Mouse (Mus musculus) midbrain, embryonic 10.5 days (tissue): ENCODE results near the gene Rab4a. TPM values are rescaled to one million over a fixed set of nuclear protein-coding genes. Genes with fewer than 3 reads are reported as not detected.

ENCODE experiments used
- DNase-seq: peaks from one replicate; pipeline ENCODE4 v3.0.0-alpha.2; 2017; ENCODE audit warnings: low spot score
- H3K27ac ChIP-seq: fragments of 300-500 bp; sonication (generic); replicated peaks from 2 replicates; pipeline ENCODE4 v1.5.1; 2016; ENCODE audit warnings: mild to moderate bottlenecking
- H3K27me3 ChIP-seq: fragments of 300-500 bp; sonication (generic); 2 replicates; pipeline ENCODE4 v1.6.1; 2016; ENCODE audit warnings: low read depth, mild to moderate bottlenecking; ENCODE audit not compliant: poor library complexity, severe bottlenecking
- H3K36me3 ChIP-seq: fragments of 300-500 bp; sonication (generic); 2 replicates; pipeline ENCODE4 v1.6.1; 2016; ENCODE audit warnings: mild to moderate bottlenecking, moderate library complexity
- H3K4me1 ChIP-seq: fragments of 300-500 bp; sonication (generic); 2 replicates; pipeline ENCODE4 v1.6.1; 2016
- H3K4me3 ChIP-seq: fragments of 300-500 bp; sonication (generic); 2 replicates; pipeline ENCODE4 v1.5.1; 2016; ENCODE audit warnings: mild to moderate bottlenecking, moderate library complexity
- H3K9me3 ChIP-seq: fragments of 300-500 bp; sonication (generic); replicated peaks from 2 replicates; pipeline ENCODE4 v1.6.1; 2016; ENCODE audit warnings: mild to moderate bottlenecking
- WGBS: fragments of 180-500 bp; shearing (Covaris S2); methylation state at CpG from one replicate; pipeline ENCODE4 v1.1.7; 2016; 5-methylcytosine and 5-hydroxymethylcytosine counted together
- polyA plus RNA-seq: library from polyadenylated mRNA; unstranded; fragments of >200 nt; fragmentation: Nextera tagmentation; extraction: Ambion mirVana; gene quantifications from 2 replicates; pipeline ENCODE4 v1.2.1, GENCODE M21; 2016

The Rab4a gene
- polyA plus RNA-seq, 1 experiment from 2014 or later: 67.6 TPM

DNA sequence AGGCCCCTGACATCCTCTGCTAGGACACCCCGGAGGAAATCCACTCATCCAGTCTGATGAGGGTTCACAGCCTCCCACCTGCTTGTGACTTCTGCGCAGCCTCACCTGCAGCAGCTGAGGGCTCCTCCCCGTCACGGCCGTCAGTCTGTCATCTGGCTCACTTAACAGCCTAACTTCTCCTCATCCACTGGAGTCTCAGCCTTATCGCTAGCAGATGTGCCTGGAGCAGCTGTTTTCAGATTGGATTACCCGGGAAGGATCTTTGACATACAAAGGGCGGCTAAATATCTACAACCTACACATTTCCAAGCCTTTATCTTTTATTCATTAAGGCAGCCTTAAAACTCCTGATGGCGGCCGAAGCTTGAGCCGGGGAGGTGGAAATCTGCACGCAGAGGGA, 32.3 kb upstream of the Rab4a start:
- Histone ChIP-seq H3K4me1 (peaks cover 30% of the 10 kb centered on the region), H3K9me3 (no peaks in the 10 kb centered on the region), H3K4me3 (no peak overlapping the region), H3K27me3 (no peaks in the 10 kb centered on the region), H3K36me3 (no peaks in the 10 kb centered on the region), H3K27ac (peak overlapping the region; percentile 57)
- DNase-seq: no peak
- WGBS: 70% methylated on average over 12 of the region's 12 CpGs

DNA sequence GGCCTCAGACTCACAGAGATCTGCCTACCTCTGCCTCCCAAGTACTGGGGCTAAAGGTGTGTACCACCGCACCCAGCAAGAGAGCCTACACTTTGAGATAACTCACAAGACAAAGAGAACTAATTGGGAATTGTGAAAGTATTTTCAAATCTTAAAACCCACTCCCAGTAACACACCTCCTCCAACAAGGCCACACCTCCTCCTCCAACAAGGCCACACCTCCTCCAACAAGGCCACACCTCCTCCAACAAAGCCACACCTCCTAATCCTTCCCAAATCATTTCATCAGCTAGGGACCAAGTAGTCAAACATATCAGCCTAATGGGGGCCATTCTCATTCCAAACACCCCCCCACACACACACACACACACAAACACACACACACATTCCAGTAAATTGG, 31.3 kb upstream of the Rab4a start:
- H3K36me3 ChIP-seq: no peaks in the 10 kb centered on the region
- no peak for DNase-seq
- 100% methylated on average over 1 of the region's 1 CpGs for WGBS
- H3K4me1 ChIP-seq: peaks cover 30% of the 10 kb centered on the region
- no peaks in the 10 kb centered on the region for H3K9me3 ChIP-seq
- H3K4me3 ChIP-seq: no peak overlapping the region
- H3K27ac ChIP-seq: no peak overlapping the region
- no peaks in the 10 kb centered on the region for H3K27me3 ChIP-seq

DNA sequence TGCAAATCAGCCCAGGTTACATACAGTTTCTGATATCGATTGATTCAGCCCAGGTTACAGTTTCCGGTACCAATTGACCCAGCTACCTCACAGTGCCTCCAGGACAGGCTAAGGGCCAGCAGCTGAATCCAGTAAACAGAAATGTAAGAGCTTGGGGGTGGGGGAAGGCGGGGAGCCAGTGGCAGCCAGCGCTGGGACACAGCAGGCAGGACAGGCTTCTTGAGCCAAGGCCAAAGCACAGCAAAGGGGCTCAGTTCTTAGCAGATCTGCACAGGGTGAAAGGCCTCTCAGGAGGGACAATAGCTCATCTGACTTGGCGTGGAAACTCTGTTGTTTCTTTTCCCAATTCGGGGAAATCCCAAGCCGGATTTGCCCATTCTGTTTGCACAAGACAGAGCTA, 28.5 kb upstream of the Rab4a start:
- Histone ChIP-seq H3K36me3 (no peaks in the 10 kb centered on the region), H3K4me1 (peaks cover 41% of the 10 kb centered on the region), H3K9me3 (no peaks in the 10 kb centered on the region), H3K27ac (peak overlapping the region; percentile 50), H3K4me3 (no peak overlapping the region), H3K27me3 (no peaks in the 10 kb centered on the region)
- DNase-seq: no peak
- 33% methylated on average over 7 of the region's 7 CpGs for WGBS

DNA sequence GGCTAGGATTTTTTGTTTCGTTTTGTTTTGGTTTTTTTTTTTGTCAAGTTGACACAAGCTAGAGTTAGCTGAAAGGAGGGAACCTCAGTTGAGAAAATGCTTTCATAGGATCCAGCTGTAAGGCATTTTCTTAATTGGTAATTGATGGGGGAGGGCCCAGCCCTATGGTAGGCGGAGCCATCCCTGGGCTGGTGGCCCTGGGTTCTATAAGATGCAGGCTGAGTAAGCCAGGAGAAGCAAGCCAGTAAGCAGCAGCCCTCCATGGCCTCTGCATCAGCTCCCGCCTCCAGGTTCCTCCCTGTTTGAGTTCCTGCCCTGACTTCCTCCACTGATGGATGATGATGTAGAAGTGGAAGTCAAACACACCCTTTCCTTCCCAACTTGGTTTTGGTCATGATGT, 25.3 kb upstream of the Rab4a start:
- WGBS: 77% methylated on average over 3 of the region's 3 CpGs
- H3K27me3 ChIP-seq: no peaks in the 10 kb centered on the region
- no peak for DNase-seq
- no peaks in the 10 kb centered on the region for H3K9me3 ChIP-seq
- H3K27ac ChIP-seq: no peak overlapping the region
- H3K36me3 ChIP-seq: no peaks in the 10 kb centered on the region
- H3K4me1 ChIP-seq: peaks cover 37% of the 10 kb centered on the region
- no peak overlapping the region for H3K4me3 ChIP-seq

DNA sequence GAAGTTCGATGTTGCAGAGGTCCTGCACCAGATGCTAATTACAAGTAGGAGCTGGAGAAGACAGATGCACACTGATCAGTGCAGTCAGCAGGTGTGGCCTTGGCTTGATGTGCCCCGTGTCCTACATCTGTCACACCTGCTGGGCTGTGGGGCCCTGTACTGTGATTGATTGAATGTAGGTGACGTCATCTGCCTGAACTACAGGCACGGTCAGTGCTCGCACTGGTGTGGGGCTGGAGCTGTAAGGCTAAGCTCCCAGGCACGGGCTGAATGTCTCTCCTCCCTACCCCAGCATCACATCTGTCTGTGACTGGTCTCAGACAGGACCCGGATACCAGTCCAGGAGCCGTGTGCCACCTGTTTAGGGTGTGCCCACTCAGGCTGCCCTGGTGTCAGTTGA, 24.5 kb upstream of the Rab4a start:
- DNase-seq: no peak
- 73% methylated on average over 8 of the region's 8 CpGs for WGBS
- H3K27me3 ChIP-seq: no peaks in the 10 kb centered on the region
- H3K36me3 ChIP-seq: no peaks in the 10 kb centered on the region
- H3K4me3 ChIP-seq: no peak overlapping the region
- no peaks in the 10 kb centered on the region for H3K9me3 ChIP-seq
- peaks cover 35% of the 10 kb centered on the region for H3K4me1 ChIP-seq
- H3K27ac ChIP-seq: no peak overlapping the region

DNA sequence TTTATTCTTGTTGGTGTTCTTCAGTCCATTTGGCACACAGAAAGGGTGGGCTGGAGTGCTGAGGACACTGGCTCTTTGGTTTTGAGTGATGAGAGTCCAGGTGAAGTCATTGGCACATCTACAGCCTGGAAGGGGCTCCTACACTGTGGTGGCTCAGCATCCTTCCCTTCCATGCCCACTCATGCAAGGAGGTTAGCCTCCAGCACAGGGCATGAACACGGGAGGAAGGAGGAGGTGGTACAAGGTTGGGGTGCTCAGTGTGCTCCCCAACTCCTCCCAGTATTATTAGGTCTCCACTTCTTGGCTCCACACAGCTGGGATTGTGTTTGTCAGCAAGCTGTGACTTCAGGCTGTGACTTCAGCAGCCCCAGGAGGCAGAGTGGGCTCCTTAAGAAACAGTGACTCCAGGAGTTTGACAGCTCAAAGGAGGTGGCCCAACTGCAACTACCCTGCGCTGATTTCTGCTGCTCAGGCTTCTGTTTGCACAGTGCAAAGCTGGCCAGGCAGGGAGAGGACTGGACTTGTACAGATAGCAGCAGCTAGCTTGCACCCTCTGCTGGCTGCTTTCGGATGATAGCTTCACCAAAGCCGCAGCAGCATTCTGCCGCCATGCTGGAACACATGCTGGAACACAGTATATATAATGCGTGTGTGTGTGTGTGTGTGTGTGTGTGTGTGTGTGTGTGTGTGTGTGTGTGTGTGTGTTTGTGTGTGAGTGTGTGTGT, 22.1 kb upstream of the Rab4a start:
- Histone ChIP-seq H3K4me1 (peaks cover 24% of the 10 kb centered on the region), H3K9me3 (no peaks in the 10 kb centered on the region), H3K27ac (no peak overlapping the region), H3K36me3 (no peaks in the 10 kb centered on the region), H3K4me3 (no peak overlapping the region), H3K27me3 (peaks cover 6% of the 10 kb centered on the region; the same call in 1 of the 2 replicates)
- 15% methylated on average over 6 of the region's 6 CpGs for WGBS
- DNase-seq: peak; percentile 83

DNA sequence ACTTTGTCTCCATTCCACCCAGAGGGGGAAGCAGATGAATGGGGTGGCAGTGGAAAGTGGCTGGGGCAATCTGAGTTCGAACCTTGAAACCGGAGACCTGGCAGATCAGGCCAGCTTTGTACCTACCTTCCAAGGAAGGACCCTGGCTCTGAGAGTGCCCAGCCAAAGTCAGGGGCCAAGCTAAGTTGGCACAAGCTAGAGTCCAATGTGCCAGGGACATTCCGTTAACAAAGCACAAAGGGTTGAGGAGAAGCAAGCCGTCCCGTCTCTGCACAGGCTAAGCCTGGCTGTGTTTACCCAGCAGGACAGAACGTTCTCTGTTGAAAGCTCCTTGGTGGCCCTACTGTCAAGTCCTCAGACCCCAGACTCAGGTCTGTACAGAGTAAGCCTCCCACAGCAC, 19.6 kb upstream of the Rab4a start:
- H3K36me3 ChIP-seq: no peaks in the 10 kb centered on the region
- peaks cover 11% of the 10 kb centered on the region; the same call in 1 of the 2 replicates for H3K27me3 ChIP-seq
- no peak overlapping the region for H3K4me3 ChIP-seq
- H3K27ac ChIP-seq: no peak overlapping the region
- 84% methylated on average over 6 of the region's 6 CpGs for WGBS
- H3K4me1 ChIP-seq: peaks cover 27% of the 10 kb centered on the region
- DNase-seq: no peak
- no peaks in the 10 kb centered on the region for H3K9me3 ChIP-seq

DNA sequence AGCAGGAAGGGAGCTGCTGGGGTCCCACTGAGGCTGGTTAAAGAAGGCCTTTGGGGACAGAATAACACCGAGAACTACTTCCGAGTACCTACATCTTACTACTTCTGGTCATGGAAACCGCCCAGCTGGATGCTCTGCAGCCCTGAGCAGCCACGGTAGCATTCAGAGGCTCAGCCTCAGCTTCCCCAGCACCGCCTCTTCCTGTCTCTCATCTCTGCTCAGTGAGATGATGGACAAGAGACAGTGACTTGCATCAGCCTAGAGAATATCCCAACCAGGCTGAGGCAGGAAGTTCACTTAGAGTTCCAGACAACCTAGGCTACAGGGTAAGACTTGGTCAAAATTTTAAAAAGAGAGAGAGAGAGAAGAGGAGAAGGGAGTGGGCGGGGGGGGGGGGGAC, 19.1 kb upstream of the Rab4a start:
- peaks cover 13% of the 10 kb centered on the region for H3K27me3 ChIP-seq
- WGBS: 85% methylated on average over 6 of the region's 6 CpGs
- H3K36me3 ChIP-seq: no peaks in the 10 kb centered on the region
- no peaks in the 10 kb centered on the region for H3K9me3 ChIP-seq
- no peak overlapping the region for H3K27ac ChIP-seq
- no peak overlapping the region for H3K4me3 ChIP-seq
- H3K4me1 ChIP-seq: peaks cover 28% of the 10 kb centered on the region
- no peak for DNase-seq

DNA sequence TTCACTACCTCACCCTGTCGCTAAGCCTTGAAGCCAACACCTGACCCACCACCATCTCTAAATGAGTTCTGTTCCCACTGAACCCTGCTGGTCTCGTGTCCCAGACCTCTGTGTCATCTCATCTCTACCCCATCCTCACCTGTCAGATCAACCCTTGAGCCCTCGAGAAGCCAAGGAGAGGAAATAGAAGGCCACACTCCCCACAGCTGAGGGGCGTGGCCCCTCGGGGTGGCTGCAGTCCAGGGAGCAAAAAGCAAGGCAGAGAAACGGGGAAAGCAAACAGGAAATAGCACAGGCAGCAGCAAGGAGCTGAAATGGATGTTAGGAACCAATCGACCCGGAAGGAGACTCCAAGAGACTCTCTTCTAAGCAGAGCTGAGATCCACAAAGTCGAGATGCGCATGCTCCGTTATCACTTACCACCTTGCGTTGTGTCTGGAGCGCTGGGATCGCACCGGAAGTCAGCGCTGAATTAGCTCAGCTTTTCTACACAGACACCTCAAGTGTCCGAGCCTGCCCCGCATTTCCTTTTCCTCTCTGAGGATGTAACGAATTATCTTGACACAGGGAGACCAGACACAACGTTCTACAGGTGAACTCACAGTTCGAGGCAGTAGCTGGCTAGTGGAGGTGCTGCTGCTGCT, 18.4 kb upstream of the Rab4a start:
- Histone ChIP-seq H3K9me3 (no peaks in the 10 kb centered on the region), H3K27me3 (peaks cover 20% of the 10 kb centered on the region), H3K36me3 (no peaks in the 10 kb centered on the region), H3K27ac (0 out of 2 replicates have a peak overlapping the region, but pooled peaks have one; percentile 18), H3K4me1 (peaks cover 36% of the 10 kb centered on the region), H3K4me3 (no peak overlapping the region)
- 64% methylated on average over 21 of the region's 21 CpGs for WGBS
- DNase-seq: no peak

DNA sequence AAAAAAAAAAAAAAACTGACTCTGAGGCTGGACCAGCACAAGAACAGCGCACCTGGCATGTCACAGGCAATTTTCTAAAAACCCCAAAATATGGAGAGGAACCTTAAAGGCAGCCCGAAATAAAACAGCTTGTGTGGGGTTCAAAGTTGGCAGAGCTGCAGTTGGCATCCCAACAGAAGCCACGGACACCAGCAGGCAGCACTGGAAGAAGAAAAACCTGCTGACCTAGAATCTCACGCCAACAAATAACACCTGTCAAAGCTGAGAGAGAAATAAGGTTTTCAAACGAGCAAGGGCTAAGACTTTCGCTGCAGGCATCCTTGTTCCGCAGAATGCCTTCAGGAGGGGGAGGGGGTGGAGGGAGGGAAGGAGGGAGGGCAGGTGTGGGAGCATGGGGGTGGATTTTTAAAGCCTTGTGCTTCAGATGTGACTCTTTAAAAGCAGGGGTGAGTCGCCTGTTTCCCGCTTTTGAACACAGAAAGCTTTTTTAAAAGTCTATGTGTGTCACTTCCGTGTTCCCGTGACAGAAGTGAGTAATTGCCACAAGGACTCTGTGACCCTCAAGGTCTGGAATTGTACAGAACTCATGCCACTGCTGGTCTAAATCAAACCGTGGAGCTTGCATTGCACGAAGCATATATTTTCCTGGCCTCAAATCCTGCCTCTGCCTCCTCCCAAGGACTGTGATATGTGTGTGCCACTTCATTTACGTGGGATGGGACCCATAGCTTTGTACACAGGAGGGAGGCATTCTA, 17.2 kb upstream of the Rab4a start:
- Histone ChIP-seq H3K27me3 (peaks cover 32% of the 10 kb centered on the region), H3K4me1 (peaks cover 39% of the 10 kb centered on the region), H3K36me3 (no peaks in the 10 kb centered on the region), H3K27ac (no peak overlapping the region), H3K9me3 (no peaks in the 10 kb centered on the region), H3K4me3 (no peak overlapping the region)
- no peak for DNase-seq
- WGBS: 66% methylated on average over 14 of the region's 14 CpGs

DNA sequence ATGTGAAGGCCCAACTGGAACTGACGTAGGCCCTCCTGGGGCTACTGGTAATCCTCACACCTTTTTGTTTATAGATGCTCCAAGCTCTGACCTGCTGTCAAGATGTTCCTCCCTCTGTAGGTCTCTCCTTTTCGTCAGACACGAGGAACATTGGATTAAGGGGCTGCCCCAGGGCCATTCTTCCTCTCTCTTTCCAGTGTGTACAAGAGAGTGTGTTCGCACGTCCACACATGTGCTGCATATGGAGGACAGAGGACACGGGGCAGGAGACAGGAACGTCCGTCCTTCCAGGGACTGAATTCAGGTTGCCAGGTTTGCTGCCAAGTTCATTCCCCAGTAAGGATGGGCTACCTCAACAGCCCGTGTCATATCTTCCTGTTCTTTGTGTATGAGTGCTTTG, 16.3 kb upstream of the Rab4a start:
- Histone ChIP-seq H3K27ac (no peak overlapping the region), H3K9me3 (no peaks in the 10 kb centered on the region), H3K4me3 (no peak overlapping the region), H3K36me3 (no peaks in the 10 kb centered on the region), H3K4me1 (peaks cover 36% of the 10 kb centered on the region), H3K27me3 (peaks cover 32% of the 10 kb centered on the region)
- 78% methylated on average over 9 of the region's 9 CpGs for WGBS
- DNase-seq: no peak

DNA sequence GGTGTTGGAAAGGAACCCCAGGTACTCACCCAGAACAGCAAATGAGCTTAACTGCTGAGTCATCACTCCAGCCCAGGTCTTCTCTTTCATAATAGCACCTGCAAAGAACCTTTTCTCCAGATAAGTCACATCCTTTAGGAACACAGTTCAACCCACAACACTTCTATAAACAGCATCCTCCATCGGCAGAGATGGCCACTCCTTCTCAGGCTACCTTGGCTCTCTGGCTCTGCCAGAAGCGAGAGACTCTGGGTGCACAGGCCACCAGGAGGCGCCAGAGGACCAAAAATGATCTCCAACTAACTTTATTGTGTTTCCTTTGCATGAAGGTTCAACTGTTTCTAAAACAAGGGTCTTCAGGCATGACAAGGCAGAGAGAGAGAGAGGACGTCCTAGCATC, 15.8 kb upstream of the Rab4a start:
- no peaks in the 10 kb centered on the region for H3K9me3 ChIP-seq
- H3K27ac ChIP-seq: peak overlapping the region; percentile 88; the same call in 1 of the 2 replicates
- WGBS: 3% methylated on average over 4 of the region's 4 CpGs
- no peak overlapping the region for H3K4me3 ChIP-seq
- peak; percentile 90 for DNase-seq
- no peaks in the 10 kb centered on the region for H3K36me3 ChIP-seq
- peaks cover 36% of the 10 kb centered on the region for H3K4me1 ChIP-seq
- H3K27me3 ChIP-seq: peaks cover 32% of the 10 kb centered on the region
